Mouse (Mus musculus): ENCODE results near the gene Olig2. TPM values are rescaled to one million over a fixed set of nuclear protein-coding genes. Genes with fewer than 3 reads are reported as not detected.
"Not testable (repeated sequence)": the region's sequence is repeated elsewhere in the genome, so short reads cannot be mapped to it uniquely, and the experiment has no call there.

The Olig2 gene
- total RNA-seq, 2 experiments from 2014 or later, result 24.9 to 29.4 TPM

GRCm38 (mm10) chr16:91224481-91225232 is 600 bp upstream of the Olig2 start:
- intact Hi-C loops (cut with DNase I), result loop anchor here (5.0 kb wide), 1 partner anchor 128 kb away; no protein-coding TSS in a partner anchor
- peak in 1 of 2 experiments; percentile 49 for DNase-seq (ENCODE audit: extremely low spot score in 1 of 2, low spot score in 2 of 2)

GRCm38 (mm10) chr16:91226038-91226882 is 1.0 kb downstream of the Olig2 start:
- peak in 1 of 2 experiments; percentile 36 for DNase-seq (ENCODE audit: extremely low spot score in 1 of 2, low spot score in 2 of 2)
- intact Hi-C loops (cut with DNase I), result no loop called here

- intact Hi-C loops (cut with DNase I), result no loop called here
These were observed 1.9 kb downstream of the Olig2 start for GRCm38 (mm10) chr16:91226883-91227759.

GRCm38 (mm10) chr16:91227760-91228043 is 2.4 kb downstream of the Olig2 start:
- intact Hi-C loops (cut with DNase I), result loop anchor here (2.0 kb wide), 1 partner anchor 77 kb away; no protein-coding TSS in a partner anchor
- peak in 1 of 2 experiments; percentile 27 for DNase-seq (ENCODE audit: extremely low spot score in 1 of 2, low spot score in 2 of 2)

More at GRCm38 (mm10) chr16:91226883-91227759, 1.9 kb downstream of the Olig2 start:
- DNase-seq (ENCODE audit: extremely low spot score in 1 of 2, low spot score in 2 of 2), result peak in 1 of 2 experiments; percentile 38

DNA sequence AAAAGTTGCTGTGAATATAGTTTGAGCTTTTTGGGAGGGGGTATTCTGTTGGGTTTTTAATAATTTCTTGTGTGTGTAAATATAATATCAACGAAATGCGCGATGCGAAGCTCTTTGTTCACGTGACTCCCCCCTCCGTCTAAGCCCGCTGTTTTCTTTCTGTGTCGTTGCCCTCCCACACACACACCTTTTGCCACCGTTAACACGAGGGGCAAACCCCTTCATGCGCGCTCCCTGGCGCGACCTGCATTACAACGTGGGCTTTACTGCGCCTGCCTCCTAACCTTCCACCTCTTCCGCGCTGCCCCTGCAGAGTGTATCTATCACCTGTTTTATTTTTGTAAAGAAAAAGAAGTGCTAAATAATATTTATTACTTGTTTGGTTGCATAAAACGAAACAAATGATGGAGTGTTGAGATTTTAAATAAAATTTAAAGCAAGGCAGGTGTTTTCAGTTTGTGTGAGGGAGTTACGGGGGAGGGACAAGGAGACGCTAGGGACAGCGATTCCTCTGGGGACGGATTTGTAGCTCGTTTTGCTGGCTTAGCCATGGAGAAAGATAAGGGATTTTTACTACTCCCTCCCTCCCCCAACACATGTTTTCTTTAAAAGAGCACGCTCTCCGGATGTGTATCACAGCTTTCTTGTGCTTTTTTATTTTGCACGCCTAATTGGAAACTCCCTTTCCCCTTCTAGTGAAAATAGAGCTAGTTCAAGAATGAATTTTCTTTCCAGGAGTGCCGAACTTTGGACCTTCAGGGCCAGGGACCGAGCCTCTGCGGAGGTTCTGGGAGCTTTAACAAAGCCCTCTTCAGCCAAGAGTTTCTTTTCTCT is 3.2 kb downstream of the Olig2 start:
- intact Hi-C loops (cut with DNase I), result loop anchor here (2.0 kb wide), 1 partner anchor 76 kb away; no protein-coding TSS in a partner anchor
- no peak for DNase-seq (ENCODE audit: extremely low spot score in 1 of 2, low spot score in 2 of 2)

- intact Hi-C loops (cut with DNase I), result loop anchor here (2.0 kb wide), 1 partner anchor 76 kb away; no protein-coding TSS in a partner anchor
- DNase-seq (ENCODE audit: extremely low spot score in 1 of 2, low spot score in 2 of 2), result no peak
These were observed 3.8 kb downstream of the Olig2 start for GRCm38 (mm10) chr16:91229072-91229348.

- DNase-seq (ENCODE audit: extremely low spot score in 1 of 2, low spot score in 2 of 2), result no peak
- intact Hi-C loops (cut with DNase I), result loop anchor here (2.0 kb wide), 2 partner anchors 41 to 75 kb away; no protein-coding TSS in a partner anchor
These were observed 4.4 kb downstream of the Olig2 start for GRCm38 (mm10) chr16:91229643-91230042.

GRCm38 (mm10) chr16:91231781-91232469 is 6.7 kb downstream of the Olig2 start:
- intact Hi-C loops (cut with DNase I), result loop anchor here (2.0 kb wide), 1 partner anchor 39 kb away; no protein-coding TSS in a partner anchor
- no peak for DNase-seq (ENCODE audit: extremely low spot score in 1 of 2, low spot score in 2 of 2)

DNA sequence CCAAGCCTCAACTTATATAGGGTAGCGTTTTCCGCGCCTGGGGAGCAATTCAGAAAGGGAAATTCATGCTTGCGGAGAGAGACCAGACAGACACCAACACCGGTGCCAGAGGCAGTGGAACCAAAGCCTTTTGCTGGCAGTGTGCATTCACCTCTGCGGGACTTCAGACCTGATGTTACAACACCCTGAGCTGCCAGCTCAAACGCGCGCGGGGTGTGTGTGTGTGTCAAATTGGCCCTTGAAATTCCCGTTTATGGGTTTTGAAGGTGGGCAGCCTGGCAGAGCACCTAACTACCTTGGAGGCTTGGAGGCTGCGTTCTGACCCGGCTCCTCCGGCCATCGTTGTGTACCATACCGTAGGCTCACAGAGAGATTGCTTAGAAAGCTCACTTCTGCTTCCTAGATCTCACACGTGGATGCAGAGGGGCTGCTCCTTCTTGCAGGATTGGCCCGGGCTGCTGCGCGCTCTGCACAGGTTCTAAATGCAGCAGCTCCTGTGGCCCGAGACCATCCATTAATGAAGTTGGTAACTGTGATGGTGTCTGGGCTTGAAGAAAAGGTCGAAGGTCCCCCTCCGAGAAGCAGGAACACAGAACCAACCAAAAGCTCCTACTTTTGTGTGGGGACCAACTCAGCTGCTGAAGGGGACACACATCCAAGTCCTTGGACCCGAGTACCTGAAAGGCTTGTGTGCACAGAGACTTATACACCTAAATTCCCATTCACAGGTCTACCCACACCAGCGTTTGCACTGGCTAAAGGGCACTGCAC is 7.4 kb downstream of the Olig2 start:
- intact Hi-C loops (cut with DNase I), result no loop called here

DNA sequence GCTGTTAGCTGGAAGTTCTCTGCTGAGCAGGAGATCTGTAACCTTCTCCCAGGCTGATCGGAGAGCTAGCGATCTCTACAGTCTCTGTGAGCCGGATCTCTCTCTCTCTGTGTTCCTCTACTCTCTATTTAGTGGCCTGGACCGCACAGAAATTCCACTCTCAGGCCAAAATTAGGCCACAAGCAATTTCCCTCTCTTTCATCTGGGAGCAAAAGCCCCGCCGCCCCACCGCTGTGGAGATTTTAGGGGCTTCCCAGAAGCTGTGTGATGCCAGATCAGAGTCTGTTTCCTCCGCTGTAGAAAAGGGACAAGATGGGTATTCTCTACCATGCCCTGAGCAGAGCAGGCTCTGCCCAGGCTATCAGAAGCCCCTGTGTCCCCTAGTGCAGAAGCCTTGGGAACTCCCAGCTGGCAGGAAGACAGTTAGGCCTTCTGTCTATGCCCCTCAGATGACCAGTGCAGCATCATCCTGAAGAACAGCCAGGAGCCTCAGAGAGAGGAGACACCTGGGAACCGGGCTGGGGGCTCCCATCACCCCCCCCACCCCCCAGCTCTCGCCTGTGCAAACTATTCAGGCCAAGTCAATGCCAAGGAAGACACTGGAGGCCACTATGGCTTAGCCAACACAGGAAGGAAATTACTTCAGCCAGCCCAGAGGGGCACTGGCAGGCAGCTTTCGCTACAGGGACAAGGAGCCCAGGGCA is 8.1 kb downstream of the Olig2 start:
- DNase-seq (ENCODE audit: extremely low spot score in 1 of 2, low spot score in 2 of 2), result peak in 1 of 2 experiments; percentile 37
- intact Hi-C loops (cut with DNase I), result no loop called here

More for the DNA sequence above, 7.4 kb downstream of the Olig2 start:
- no peak for DNase-seq (ENCODE audit: extremely low spot score in 1 of 2, low spot score in 2 of 2)

- DNase-seq (ENCODE audit: extremely low spot score in 1 of 2, low spot score in 2 of 2), result no peak
- intact Hi-C loops (cut with DNase I), result no loop called here
These were observed 13.8 kb downstream of the Olig2 start for GRCm38 (mm10) chr16:91239024-91239423.

DNA sequence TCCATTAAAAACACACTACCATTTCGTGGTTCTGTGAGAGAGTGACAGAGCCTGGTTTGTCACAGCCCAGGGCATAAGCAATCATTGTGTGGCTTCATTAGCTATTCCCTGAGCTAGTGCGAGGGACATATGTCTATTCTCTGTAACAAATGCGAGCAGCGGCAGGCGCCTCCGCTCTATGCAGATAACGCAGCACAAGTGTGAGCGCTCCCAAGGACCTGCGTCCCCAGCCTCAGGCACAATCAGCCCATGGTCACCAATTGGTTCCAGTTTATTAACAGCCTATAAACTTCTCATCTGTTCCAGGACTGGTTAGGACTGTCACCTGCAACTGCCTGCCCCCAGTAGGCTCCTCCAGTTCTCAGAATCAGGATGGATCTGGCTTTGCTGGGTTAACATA is 21.0 kb downstream of the Olig2 start:
- DNase-seq (ENCODE audit: extremely low spot score in 1 of 2, low spot score in 2 of 2), result no peak
- intact Hi-C loops (cut with DNase I), result no loop called here

- intact Hi-C loops (cut with DNase I), result not testable (repeated sequence)
These were observed 30.3 kb downstream of the Olig2 start for GRCm38 (mm10) chr16:91255419-91256164.

DNA sequence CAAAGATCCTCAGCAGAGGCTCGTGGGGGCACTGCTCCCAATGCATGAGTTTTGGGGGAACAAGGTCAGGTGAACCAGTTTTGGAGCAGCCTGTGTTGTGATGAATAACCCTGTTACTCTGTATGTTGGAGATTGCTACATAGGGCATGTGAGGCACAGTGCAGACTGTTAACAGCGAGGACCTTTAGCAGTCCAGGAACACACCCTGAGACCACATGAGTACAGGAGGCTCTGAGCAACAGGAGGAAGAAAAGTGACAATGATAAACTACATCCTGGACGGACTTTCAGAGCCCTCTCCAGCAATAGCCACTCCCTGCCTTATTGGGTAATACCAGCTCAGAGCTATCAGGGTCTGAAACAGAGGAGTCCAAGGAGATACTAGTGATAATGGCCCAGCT is 33.7 kb downstream of the Olig2 start:
- no peak for DNase-seq (ENCODE audit: extremely low spot score in 1 of 2, low spot score in 2 of 2)
- intact Hi-C loops (cut with DNase I), result no loop called here

More at GRCm38 (mm10) chr16:91255419-91256164, 30.3 kb downstream of the Olig2 start:
- not testable (repeated sequence) for DNase-seq (ENCODE audit: extremely low spot score in 1 of 2, low spot score in 2 of 2)

- no peak for DNase-seq (ENCODE audit: extremely low spot score in 1 of 2, low spot score in 2 of 2)
- intact Hi-C loops (cut with DNase I), result no loop called here
These were observed 35.6 kb downstream of the Olig2 start for GRCm38 (mm10) chr16:91260861-91261260.

Data from left cerebral cortex, postnatal 10 days (tissue).